Mouse (Mus musculus) midbrain, embryonic 11.5 days (tissue): ENCODE data around the gene Eci1. TPM values are rescaled to one million over a fixed set of nuclear protein-coding genes. Genes with fewer than 3 reads are reported as not detected.

Experiments used
- ATAC-seq: fragments of 200-750 bp; cut with Nextera tagmentation; 2 replicates; pipeline ENCODE4 v1.8.0; 2017; ENCODE audit warnings: moderate TSS enrichment, moderate library complexity; ENCODE audit not compliant: low FRiP score
- DNase-seq: peaks from one replicate; pipeline ENCODE4 v3.0.0; 2015; ENCODE audit warnings: low spot score; ENCODE audit errors: missing footprints
- H3K27ac ChIP-seq: fragments of 300-500 bp; sonication (generic); 2 replicates; pipeline ENCODE4 v1.5.1; 2014; ENCODE audit warnings: low read depth, low read length
- H3K27me3 ChIP-seq: fragments of 300-500 bp; sonication (generic); 2 replicates; pipeline ENCODE4 v1.6.1; 2014; ENCODE audit warnings: mild to moderate bottlenecking, low read length, moderate library complexity, mixed read lengths; ENCODE audit not compliant: control insufficient read depth, insufficient read depth
- H3K36me3 ChIP-seq: fragments of 300-500 bp; sonication (generic); 2 replicates; pipeline ENCODE4 v1.6.1; 2014; ENCODE audit warnings: mild to moderate bottlenecking, low read length, moderate library complexity, mixed read lengths; ENCODE audit not compliant: control insufficient read depth, insufficient read depth
- H3K4me1 ChIP-seq: fragments of 300-500 bp; sonication (generic); 2 replicates; pipeline ENCODE4 v1.6.1; 2014; ENCODE audit warnings: low read length; ENCODE audit not compliant: control insufficient read depth, insufficient read depth
- H3K4me2 ChIP-seq: fragments of 300-500 bp; sonication (generic); 2 replicates; pipeline ENCODE4 v1.6.1; 2014; ENCODE audit warnings: mild to moderate bottlenecking, moderate library complexity
- H3K4me3 ChIP-seq: fragments of 300-500 bp; sonication (generic); 2 replicates; pipeline ENCODE4 v1.5.1; 2014; ENCODE audit warnings: low read depth, low read length
- H3K9ac ChIP-seq: fragments of 300-500 bp; sonication (generic); 2 replicates; pipeline ENCODE4 v1.6.1; 2014; ENCODE audit warnings: low read length
- H3K9me3 ChIP-seq: fragments of 300-500 bp; sonication (generic); 2 replicates; pipeline ENCODE4 v1.6.1; 2016; ENCODE audit warnings: low read length; ENCODE audit not compliant: control insufficient read depth
- WGBS: fragments of 180-500 bp; shearing (Covaris S2); extraction: QIAGEN DNeasy Blood & Tissue Kit; methylation state at CpG from one replicate; pipeline ENCODE4 v1.1.7; 2014; 5-methylcytosine and 5-hydroxymethylcytosine counted together
- polyA plus RNA-seq: library from polyadenylated mRNA; unstranded; fragments of >200 nt; fragmentation: Nextera tagmentation; extraction: Ambion mirVana; gene quantifications from 2 replicates; pipeline ENCODE4 v1.2.1, GENCODE M21; 2014

Gene Eci1
- polyA plus RNA-seq, 1 experiment from 2014 or later: 59.5 TPM

- Histone ChIP-seq H3K4me3 (no peak overlapping the region), H3K27me3 (no peaks in the 10 kb centered on the region), H3K9me3 (no peaks in the 10 kb centered on the region), H3K9ac (no peak overlapping the region), H3K4me2 (no peak overlapping the region), H3K4me1 (peaks cover 8% of the 10 kb centered on the region), H3K36me3 (peaks cover 3% of the 10 kb centered on the region; the same call in 1 of the 2 replicates), H3K27ac (no peak overlapping the region)
- WGBS: 94% methylated on average over 20 of the region's 20 CpGs
- no peak for ATAC-seq
- DNase-seq: peak; percentile 69
Observed at GRCm38 (mm10) chr17:24481027-24481815, 54.8 kb downstream of the Eci1 start.

- 85% methylated on average over 3 of the region's 3 CpGs for WGBS
- Histone ChIP-seq H3K27me3 (0 out of 2 replicates have a peak, but pooled peaks cover 3% of the 10 kb centered on the region), H3K4me3 (no peak overlapping the region), H3K9me3 (no peaks in the 10 kb centered on the region), H3K4me1 (peaks cover 6% of the 10 kb centered on the region), H3K36me3 (no peaks in the 10 kb centered on the region), H3K4me2 (no peak overlapping the region), H3K27ac (no peak overlapping the region), H3K9ac (no peak overlapping the region)
- ATAC-seq (no peak), DNase-seq (peak; percentile 60)
Observed at GRCm38 (mm10) chr17:24483495-24483894, 57.1 kb downstream of the Eci1 start.

DNA sequence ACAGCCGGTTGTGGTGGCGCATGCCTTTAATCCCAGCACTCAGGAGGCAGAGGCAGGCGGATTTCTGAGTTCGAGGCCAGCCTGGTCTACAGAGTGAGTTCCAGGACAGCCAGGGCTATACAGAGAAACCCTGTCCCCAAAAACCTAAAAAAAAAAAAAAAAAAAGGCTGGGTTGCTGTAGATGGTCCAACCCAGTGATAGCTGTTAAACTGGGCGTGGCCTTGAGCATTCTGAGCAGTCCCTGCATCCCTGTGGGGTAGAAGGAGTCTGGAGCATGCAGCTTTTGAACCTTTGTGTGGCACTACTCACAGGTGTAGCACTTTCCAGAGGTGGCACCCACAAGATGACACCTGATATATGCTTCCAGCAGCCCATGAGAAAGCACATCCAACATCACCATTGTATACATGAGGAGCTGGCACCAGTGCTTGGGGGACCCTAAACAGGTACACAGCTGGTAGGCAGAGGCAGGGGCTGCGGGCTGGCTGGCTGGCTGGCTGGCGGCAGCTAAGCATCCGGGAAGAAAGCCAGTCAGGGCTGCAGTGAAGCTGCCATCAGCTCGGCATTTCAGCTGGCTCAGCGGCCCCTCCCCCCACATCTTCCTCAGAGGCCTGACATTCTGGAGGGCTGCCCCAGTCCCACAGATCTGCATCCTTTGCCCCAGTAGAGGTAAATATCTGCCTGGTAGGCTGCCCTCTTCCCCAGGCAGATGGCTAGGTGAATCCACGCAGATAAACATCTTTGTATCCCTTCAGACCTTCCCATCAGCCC, 58.8 kb downstream of the Eci1 start:
- DNase-seq (no peak), ATAC-seq (no peak)
- no peaks in the 10 kb centered on the region for H3K9me3 ChIP-seq
- H3K4me3 ChIP-seq: no peak overlapping the region
- H3K9ac ChIP-seq: peak overlapping the region; percentile 33; the same call in 1 of the 2 replicates
- H3K4me2 ChIP-seq: no peak overlapping the region
- peaks cover 3% of the 10 kb centered on the region; the same call in 1 of the 2 replicates for H3K27me3 ChIP-seq
- WGBS: 51% methylated on average over 11 of the region's 11 CpGs
- H3K36me3 ChIP-seq: no peaks in the 10 kb centered on the region
- H3K27ac ChIP-seq: no peak overlapping the region
- peaks cover 15% of the 10 kb centered on the region for H3K4me1 ChIP-seq

DNA sequence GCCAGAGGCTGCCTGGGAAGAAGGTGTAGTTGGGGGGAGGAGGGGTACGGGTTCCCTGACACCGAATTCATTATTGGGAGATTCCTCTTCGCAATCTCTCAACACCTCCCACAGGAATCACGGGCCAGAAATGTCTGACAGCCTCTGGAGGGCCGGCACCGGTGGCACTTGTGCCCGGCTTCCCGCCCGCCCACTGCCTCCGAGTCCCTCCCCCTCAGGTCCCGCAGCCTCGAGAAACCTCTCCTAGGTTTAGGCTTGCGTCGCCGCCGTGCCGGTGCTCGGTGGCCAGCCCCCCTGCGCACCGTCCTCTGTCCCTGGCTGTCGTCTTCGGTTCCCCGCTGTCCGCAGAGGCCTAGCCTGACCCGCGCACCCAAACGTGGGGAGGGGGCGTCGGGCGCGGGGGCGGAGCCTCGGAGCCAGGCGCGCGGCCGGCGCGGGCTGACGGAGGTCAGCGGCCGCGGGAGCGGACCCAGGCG, 61.8 kb downstream of the Eci1 start, which contains the start of gene Caskin1:
Caskin1 (plus strand) TSS at position 416 of the 476 bp plus-strand sequence.
- under 1% methylated on average over 44 of the region's 45 CpGs for WGBS
- Histone ChIP-seq H3K4me2 (peak within 1 kb of the TSS; percentile 87), H3K36me3 (no peaks in the 10 kb centered on the region), H3K9me3 (no peaks in the 10 kb centered on the region), H3K27ac (peak within 1 kb of the TSS; percentile 80), H3K4me3 (peak within 1 kb of the TSS; percentile 71), H3K27me3 (peaks cover 3% of the 10 kb centered on the region; the same call in 1 of the 2 replicates), H3K4me1 (peaks cover 18% of the 10 kb centered on the region), H3K9ac (peak within 1 kb of the TSS; percentile 90)
- peak; percentile 94 for DNase-seq
- peak; percentile 67 for ATAC-seq

- Histone ChIP-seq H3K9me3 (no peaks in the 10 kb centered on the region), H3K36me3 (no peaks in the 10 kb centered on the region), H3K9ac (peak overlapping the region; percentile 90), H3K4me2 (peak overlapping the region; percentile 87), H3K4me1 (peaks cover 18% of the 10 kb centered on the region), H3K27ac (peak overlapping the region; percentile 80), H3K4me3 (peak overlapping the region; percentile 71), H3K27me3 (peaks cover 3% of the 10 kb centered on the region; the same call in 1 of the 2 replicates)
- DNase-seq (peak; percentile 94), ATAC-seq (peak; percentile 84)
- WGBS: under 1% methylated on average over 53 of the region's 81 CpGs
Observed at GRCm38 (mm10) chr17:24488662-24489264, 62.3 kb downstream of the Eci1 start.

Other genes starting within 250 kb of the Eci1 start
- gene Tbc1d24, start 221.1 kb upstream of the Eci1 start, polyA plus RNA-seq: 6.5 and 7.3 TPM in 2 replicates
- gene Ntn3, start 217.1 kb upstream of the Eci1 start, polyA plus RNA-seq: 2.3 and 3.0 TPM in 2 replicates
- 15.1 and 16.9 TPM in 2 replicates for gene Tedc2, start 205.8 kb upstream of the Eci1 start, polyA plus RNA-seq
- 89.9 and 98.6 TPM in 2 replicates for gene Ccnf, start 175.2 kb upstream of the Eci1 start, polyA plus RNA-seq
- 0.06 TPM in 1 of 2 replicates, not detected in the other for gene Abca17, start 75.6 kb upstream of the Eci1 start, polyA plus RNA-seq
- 11.6 and 12.2 TPM in 2 replicates for gene Abca3, start 74.7 kb upstream of the Eci1 start, polyA plus RNA-seq
- 379 and 380 TPM in 2 replicates for gene Rnps1, start 12.1 kb upstream of the Eci1 start, polyA plus RNA-seq
- gene Dnase1l2, start 16.5 kb downstream of the Eci1 start, polyA plus RNA-seq: 1.7 and 2.1 TPM in 2 replicates
- 10.2 and 14.7 TPM in 2 replicates for gene E4f1, start 43.7 kb downstream of the Eci1 start, polyA plus RNA-seq
- 60.6 and 67.6 TPM in 2 replicates for gene Pgp, start 43.8 kb downstream of the Eci1 start, polyA plus RNA-seq
- gene Bricd5, start 47.2 kb downstream of the Eci1 start, polyA plus RNA-seq: 0.32 TPM in 1 of 2 replicates, not detected in the other
- 28.9 and 30.3 TPM in 2 replicates for gene Mlst8, start 52.4 kb downstream of the Eci1 start, polyA plus RNA-seq
- gene Caskin1, start 62.0 kb downstream of the Eci1 start, polyA plus RNA-seq: 5.5 and 6.2 TPM in 2 replicates
- gene Traf7, start 101.3 kb downstream of the Eci1 start, polyA plus RNA-seq: 67.1 and 80.8 TPM in 2 replicates
- 1.8 and 2.2 TPM in 2 replicates for gene Rab26, start 107.6 kb downstream of the Eci1 start, polyA plus RNA-seq
- 11.9 and 18.5 TPM in 2 replicates for gene Pkd1, start 123.2 kb downstream of the Eci1 start, polyA plus RNA-seq
- 50.6 and 57.6 TPM in 2 replicates for gene Tsc2, start 206.0 kb downstream of the Eci1 start, polyA plus RNA-seq
- 14.4 and 18.4 TPM in 2 replicates for gene Nthl1, start 206.0 kb downstream of the Eci1 start, polyA plus RNA-seq
- gene Slc9a3r2, start 223.7 kb downstream of the Eci1 start, polyA plus RNA-seq: 36.1 and 36.4 TPM in 2 replicates
- not detected in 2 replicates for gene Npw, start 231.8 kb downstream of the Eci1 start, polyA plus RNA-seq
- 23.5 and 24.9 TPM in 2 replicates for gene Zfp598, start 243.0 kb downstream of the Eci1 start, polyA plus RNA-seq